In the genomic region with DNA sequence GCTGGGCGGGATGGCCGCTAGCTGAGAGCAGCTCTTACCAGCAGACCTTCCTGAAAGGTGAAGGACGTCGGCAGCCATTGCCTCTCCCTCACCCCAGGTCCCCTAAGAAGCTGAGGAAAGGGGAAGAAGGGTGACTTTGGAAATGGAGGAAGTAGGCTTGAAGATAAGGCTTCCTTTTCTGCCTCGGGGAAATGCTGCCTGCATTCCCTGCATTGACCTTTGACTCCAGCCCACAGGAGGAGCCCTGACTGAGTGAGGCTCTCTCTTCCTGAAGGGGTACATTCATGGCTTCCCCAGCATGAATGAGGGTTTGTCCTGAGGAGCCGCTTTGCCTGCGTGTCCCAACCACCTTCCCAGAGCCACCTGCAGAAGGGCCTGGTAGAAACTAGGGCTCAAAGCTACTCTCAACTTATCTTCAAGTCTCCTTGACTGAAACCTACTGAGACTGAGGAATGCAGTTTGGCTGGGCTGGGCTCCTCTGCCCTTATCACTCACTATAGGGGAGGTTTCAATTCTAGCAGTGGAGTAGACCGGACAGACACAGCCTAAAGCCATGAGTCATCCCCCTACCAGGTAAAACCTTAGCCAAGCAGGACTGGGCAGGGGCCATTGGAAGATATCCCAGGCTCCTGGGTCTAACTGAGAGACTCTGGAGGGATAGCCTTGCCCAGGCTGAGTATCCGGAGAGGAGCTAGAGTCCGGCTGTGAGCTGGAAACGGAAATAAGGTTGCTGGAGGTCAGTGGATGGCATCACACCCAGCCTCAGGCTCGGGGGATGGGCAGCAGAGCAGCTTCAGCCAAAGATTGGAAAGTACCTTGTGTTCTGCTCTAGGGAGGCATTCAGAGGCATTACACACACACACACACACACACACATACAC, we compare ENCODE assay signal across 9 mouse cellular contexts. TPM values are rescaled to one million over a fixed set of nuclear protein-coding genes. Genes with fewer than 3 reads are reported as not detected.
DNase-seq lines count a peak whose midpoint lies in the region; ATAC-seq lines count a peak whose summit lies in the region.
"Had no signal": no experiment of that assay in that cellular context is flagged by ENCODE, and none has a peak within 500 bp of the region (broad histone marks: within the 10 kb centered on the region; RNA-seq: fewer than 3 reads in every experiment).

No protein-coding gene starts in this region.

- H3K4me3 ChIP-seq in kidney, embryonic 14.5 days (ENCODE audit: low read length): no peak overlapping the region
- H3K4me3 ChIP-seq in midbrain, embryonic 11.5 days (ENCODE audit: low read depth, low read length): no peak overlapping the region
- no peak overlapping the region for H3K4me3 ChIP-seq in hindbrain, embryonic 14.5 days (replicated peaks; ENCODE audit: low read length)

- H3K36me3 ChIP-seq in kidney, embryonic 14.5 days (ENCODE audit: control insufficient read depth, insufficient read depth, low read length): no peaks in the 10 kb centered on the region
- no peaks in the 10 kb centered on the region for H3K36me3 ChIP-seq in midbrain, embryonic 11.5 days (ENCODE audit: control insufficient read depth, insufficient read depth, low read length)
- H3K36me3 ChIP-seq in hindbrain, embryonic 14.5 days (replicated peaks; ENCODE audit: control insufficient read depth, insufficient read depth): 0 out of 2 replicates have a peak, but pooled peaks cover 9% of the 10 kb centered on the region
- H3K36me3 ChIP-seq: G1E had no signal

- no peaks in the 10 kb centered on the region for H3K27me3 ChIP-seq in kidney, embryonic 14.5 days (ENCODE audit: control insufficient read depth, insufficient read depth, low read length)
- no peaks in the 10 kb centered on the region for H3K27me3 ChIP-seq in midbrain, embryonic 11.5 days (ENCODE audit: control insufficient read depth, insufficient read depth, low read length)
- H3K27me3 ChIP-seq in hindbrain, embryonic 14.5 days (ENCODE audit: control insufficient read depth, insufficient read depth, low read length): no peaks in the 10 kb centered on the region

- no peak for ATAC-seq in kidney, embryonic 14.5 days (ENCODE audit: low FRiP score, low TSS enrichment)
- no peak for ATAC-seq in midbrain, embryonic 11.5 days (ENCODE audit: low FRiP score)
- no peak for ATAC-seq in hindbrain, embryonic 14.5 days (ENCODE audit: low FRiP score)

- H3K4me2 ChIP-seq in kidney, embryonic 14.5 days (replicated peaks; ENCODE audit: low read depth, low read length): no peak overlapping the region
- no peak overlapping the region for H3K4me2 ChIP-seq in midbrain, embryonic 11.5 days
- no peak overlapping the region for H3K4me2 ChIP-seq in hindbrain, embryonic 14.5 days (replicated peaks)

- 39% methylated on average over 12 of the region's 12 CpGs for WGBS in kidney, embryonic 14.5 days
- 58% methylated on average over 12 of the region's 12 CpGs for WGBS in midbrain, embryonic 11.5 days
- 65% methylated on average over 12 of the region's 12 CpGs for WGBS in hindbrain, embryonic 14.5 days

- DNase-seq in gastrocnemius, adult 18-20 months (ENCODE audit: low spot score): peak; percentile 66
- no peak for DNase-seq in gastrocnemius, postnatal 4 days (ENCODE audit: low spot score in 2 of 2)
- DNase-seq in gastrocnemius, postnatal 36 days: peak; percentile 45 to 47
- DNase-seq in lung, postnatal 14 days: peak; percentile 67
- DNase-seq in midbrain, embryonic 11.5 days (ENCODE audit: low spot score, missing footprints): no peak
- no peak for DNase-seq in ovary, postnatal 14 days (ENCODE audit: low spot score)
- no peak for DNase-seq in hindbrain, embryonic 14.5 days (ENCODE audit: low spot score)

- peaks cover 8% of the 10 kb centered on the region; the same call in 1 of the 2 replicates for H3K4me1 ChIP-seq in kidney, embryonic 14.5 days (ENCODE audit: control insufficient read depth, insufficient read depth, low read length)
- H3K4me1 ChIP-seq in midbrain, embryonic 11.5 days (ENCODE audit: control insufficient read depth, insufficient read depth, low read length): no peaks in the 10 kb centered on the region
- 0 out of 2 replicates have a peak, but pooled peaks cover 6% of the 10 kb centered on the region for H3K4me1 ChIP-seq in hindbrain, embryonic 14.5 days (replicated peaks; ENCODE audit: control insufficient read depth, insufficient read depth, low read length)

- no peak overlapping the region; the same call in 1 of the 2 replicates for H3K9ac ChIP-seq in kidney, embryonic 14.5 days (ENCODE audit: low read depth, low read length)
- no peak overlapping the region for H3K9ac ChIP-seq in midbrain, embryonic 11.5 days (ENCODE audit: low read length)
- no peak overlapping the region for H3K9ac ChIP-seq in hindbrain, embryonic 14.5 days

- intact Hi-C loops in gastrocnemius, postnatal 36 days (cut with DNase I): loop anchor here (5.0 kb wide), 1 partner anchor 118 kb away; no protein-coding TSS in a partner anchor

- no peaks in the 10 kb centered on the region for H3K9me3 ChIP-seq in kidney, embryonic 14.5 days (ENCODE audit: control insufficient read depth, low read length)
- H3K9me3 ChIP-seq in midbrain, embryonic 11.5 days (ENCODE audit: control insufficient read depth, low read length): no peaks in the 10 kb centered on the region
- H3K9me3 ChIP-seq in hindbrain, embryonic 14.5 days (ENCODE audit: control insufficient read depth, low read length): no peaks in the 10 kb centered on the region

- H3K27ac ChIP-seq in kidney, embryonic 14.5 days (ENCODE audit: low read depth, low read length): peak overlapping the region; percentile 20; the same call in 1 of the 2 replicates
- no peak overlapping the region for H3K27ac ChIP-seq in midbrain, embryonic 11.5 days (ENCODE audit: low read depth, low read length)
- no peak overlapping the region for H3K27ac ChIP-seq in hindbrain, embryonic 14.5 days

RNA-seq across cellular contexts. Expression of a gene that starts 18.5 kb away (rescaled TPM):
- 1 to 10 TPM; 3.7 to 5.9 TPM for total RNA-seq in gastrocnemius, adult 18-20 months (2021)
- 1 to 10 TPM; 1.4 to 2.4 TPM for total RNA-seq in gastrocnemius, postnatal 4 days (2021)
- total RNA-seq in gastrocnemius, postnatal 36 days (2021): 1 to 10 TPM; 3.3 to 3.6 TPM
- polyA plus RNA-seq in kidney, embryonic 14.5 days (2014; fragmentation: Nextera tagmentation; extraction: Ambion mirVana): 3.0 and 3.3 TPM in 2 replicates
- polyA plus RNA-seq in midbrain, embryonic 11.5 days (2014; fragmentation: Nextera tagmentation; extraction: Ambion mirVana): 5.8 and 6.6 TPM in 2 replicates
- 10.4 and 11.6 TPM in 2 replicates for polyA plus RNA-seq in hindbrain, embryonic 14.5 days (2014; fragmentation: Nextera tagmentation; extraction: Ambion mirVana)
- polyA plus RNA-seq: G1E had no signal

RNA-seq across cellular contexts. Expression of a gene that starts 28.0 kb away (rescaled TPM):
- 10 to 100 TPM in 1 of 2 experiments, 1 to 10 TPM in 1; 2.4 to 11.6 TPM for total RNA-seq in gastrocnemius, adult 18-20 months (2021)
- 1 to 10 TPM; 1.8 to 2.1 TPM for total RNA-seq in gastrocnemius, postnatal 4 days (2021)
- total RNA-seq in gastrocnemius, postnatal 36 days (2021): 1 to 10 TPM; 7.7 to 8.6 TPM
- 1.2 and 1.6 TPM in 2 replicates for polyA plus RNA-seq in kidney, embryonic 14.5 days (2014; fragmentation: Nextera tagmentation; extraction: Ambion mirVana)
- polyA plus RNA-seq in midbrain, embryonic 11.5 days (2014; fragmentation: Nextera tagmentation; extraction: Ambion mirVana): 0.63 and 1.7 TPM in 2 replicates
- 3.5 and 5.0 TPM in 2 replicates for polyA plus RNA-seq in hindbrain, embryonic 14.5 days (2014; fragmentation: Nextera tagmentation; extraction: Ambion mirVana)
- total RNA-seq: G1E had no signal
- polyA plus RNA-seq: G1E had no signal

Comparison
In these comparisons a context has a peak if more than half of its experiments do, and no peak if none do; other contexts are left out.
1. DNase-seq: peak in gastrocnemius, adult 18-20 months (single experiment), gastrocnemius, postnatal 36 days (2 of 2) and lung, postnatal 14 days (single experiment); none in gastrocnemius, postnatal 4 days (0 of 2), midbrain, embryonic 11.5 days (single experiment), ovary, postnatal 14 days (single experiment) and hindbrain, embryonic 14.5 days (single experiment).